Mouse (Mus musculus) T-helper 17 cell (primary cell): ENCODE measurements around the gene Gm20896.
"Not testable (repeated sequence)": the region's sequence is repeated elsewhere in the genome, so short reads cannot be mapped to it uniquely, and the experiment has no call there.

Experiments used
- in situ Hi-C, 2 experiments: fragments of 300-600 bp; cut with MboI, MseI; formaldehyde crosslinking; loops; 1 replicate in 1 of 2; 2 replicates in 1 of 2; pipeline ENCODE4 v1.15.1; 2025; ENCODE audit warnings: high pct_unique_total_duplicates in 2 of 2

Gm20896 gene

GRCm38 (mm10) chrY:35921426-35921825 lies at the start of gene Gm20896:
TSS of gene Gm20896 (minus strand) at chrY:35921526.
- in situ Hi-C loops: not testable (repeated sequence)
